8 mouse cellular contexts compared by ENCODE assay signal in genomic region chr2:126674441-126675168, GRCm38 (mm10). TPM values are rescaled to one million over a fixed set of nuclear protein-coding genes. Genes with fewer than 3 reads are reported as not detected.
DNase-seq lines count a peak whose midpoint lies in the region; ATAC-seq lines count a peak whose summit lies in the region.

No protein-coding gene starts in this region.

- H3K4me1 ChIP-seq in liver, embryonic 11.5 days (replicated peaks; ENCODE audit: control insufficient read depth, insufficient read depth, low read length), result peaks cover 9% of the 10 kb centered on the region

- intact Hi-C loops in gastrocnemius, postnatal 14 days (cut with DNase I; ENCODE audit: low total_unique reads), result no loop called here

- H3K4me3 ChIP-seq in liver, embryonic 11.5 days (ENCODE audit: low read depth, low read length), result peak overlapping the region; percentile 99

- WGBS in liver, embryonic 11.5 days, result under 1% methylated on average over 74 of the region's 77 CpGs

- ATAC-seq in liver, embryonic 11.5 days (replicated peaks; ENCODE audit: low FRiP score), result peak; percentile 62

- DNase-seq in right cerebral cortex, adult 2 months (ENCODE audit: low spot score in 2 of 2), result peak; percentile 39 to 51
- no peak for DNase-seq in right cerebral cortex, adult 18-20 months
- peak; percentile 61 for DNase-seq in embryo, embryonic 10.5 days (ENCODE audit: low spot score)
- DNase-seq in gastrocnemius, postnatal 14 days, result peak; percentile 32
- DNase-seq in kidney, adult 18-20 months, result peak; percentile 73
- peak; percentile 74 for DNase-seq in liver, embryonic 11.5 days (ENCODE audit: low spot score)
- peak; percentile 14 to 48 for DNase-seq in monocyte, adult 2 months (ENCODE audit: low read depth in 1 of 2, low spot score in 2 of 2)
- peak; percentile 56 for DNase-seq in splenic B cell, adult 2 months (ENCODE audit: low read depth, low spot score)

- H3K27me3 ChIP-seq in liver, embryonic 11.5 days (replicated peaks; ENCODE audit: control insufficient read depth, insufficient read depth, low read length), result no peaks in the 10 kb centered on the region
- H3K27me3 ChIP-seq in splenic B cell, adult 2 months (ENCODE audit: control insufficient read depth, insufficient read depth, low read length, poor library complexity, severe bottlenecking), result no peaks in the 10 kb centered on the region

- H3K4me2 ChIP-seq in liver, embryonic 11.5 days, result peak overlapping the region; percentile 77

- H3K27ac ChIP-seq in liver, embryonic 11.5 days (ENCODE audit: low read depth, low read length), result peak overlapping the region; percentile 100

- no peaks in the 10 kb centered on the region for H3K36me3 ChIP-seq in liver, embryonic 11.5 days (ENCODE audit: control insufficient read depth, insufficient read depth, low read length)
- H3K36me3 ChIP-seq in splenic B cell, adult 2 months (ENCODE audit: control insufficient read depth, insufficient read depth, low read length, poor library complexity, severe bottlenecking), result 0 out of 2 replicates have a peak, but pooled peaks cover 2% of the 10 kb centered on the region

- no peaks in the 10 kb centered on the region for H3K9me3 ChIP-seq in liver, embryonic 11.5 days (ENCODE audit: control insufficient read depth, low read length)

- H3K9ac ChIP-seq in liver, embryonic 11.5 days (ENCODE audit: low read depth, low read length), result peak overlapping the region; percentile 99

RNA-seq across cellular contexts. Expression of gene Gabpb1, which starts 1.5 kb away (rescaled TPM):
- total RNA-seq in gastrocnemius, postnatal 14 days (2021), result 1 to 10 TPM; 7.4 to 8.8 TPM
- 41.0 and 46.4 TPM in 2 replicates for polyA plus RNA-seq in liver, embryonic 11.5 days (2014; fragmentation: Nextera tagmentation; extraction: Ambion mirVana)

RNA-seq across cellular contexts. Expression of gene Usp8, which starts 32.5 kb away (rescaled TPM):
- 10 to 100 TPM; 16.2 to 18.0 TPM for total RNA-seq in gastrocnemius, postnatal 14 days (2021)
- 38.3 and 42.4 TPM in 2 replicates for polyA plus RNA-seq in liver, embryonic 11.5 days (2014; fragmentation: Nextera tagmentation; extraction: Ambion mirVana)

RNA-seq across cellular contexts. Expression of gene Hdc, which starts 55.5 kb away (rescaled TPM):
- total RNA-seq in gastrocnemius, postnatal 14 days (2021), result 1 to 10 TPM in 1 of 2 experiments, under 1 TPM in 1; 0.37 to 1.5 TPM
- polyA plus RNA-seq in liver, embryonic 11.5 days (2014; fragmentation: Nextera tagmentation; extraction: Ambion mirVana), result 7.4 and 9.4 TPM in 2 replicates
